Mouse (Mus musculus) ovary, adult 18-20 months (tissue): ENCODE results near the gene Tpp2.
"Not testable (repeated sequence)": the region's sequence is repeated elsewhere in the genome, so short reads cannot be mapped to it uniquely, and the experiment has no call there.

ENCODE experiments used
- DNase-seq: peaks from one replicate; pipeline ENCODE4 v3.0.0; 2022; ENCODE audit warnings: low spot score, mixed read lengths

The Tpp2 gene

GRCm38 (mm10) chr1:44019934-44020333 lies 86.5 kb downstream of the Tpp2 start, which contains the start of gene Mettl21c:
Gene Mettl21c (minus strand): TSS chr1:44020034.
- DNase-seq: no peak

GRCm38 (mm10) chr1:44022656-44023055 lies 89.2 kb downstream of the Tpp2 start:
- DNase-seq: no peak

- DNase-seq: no peak
Observed at GRCm38 (mm10) chr1:44027651-44028050, 94.2 kb downstream of the Tpp2 start.

DNA sequence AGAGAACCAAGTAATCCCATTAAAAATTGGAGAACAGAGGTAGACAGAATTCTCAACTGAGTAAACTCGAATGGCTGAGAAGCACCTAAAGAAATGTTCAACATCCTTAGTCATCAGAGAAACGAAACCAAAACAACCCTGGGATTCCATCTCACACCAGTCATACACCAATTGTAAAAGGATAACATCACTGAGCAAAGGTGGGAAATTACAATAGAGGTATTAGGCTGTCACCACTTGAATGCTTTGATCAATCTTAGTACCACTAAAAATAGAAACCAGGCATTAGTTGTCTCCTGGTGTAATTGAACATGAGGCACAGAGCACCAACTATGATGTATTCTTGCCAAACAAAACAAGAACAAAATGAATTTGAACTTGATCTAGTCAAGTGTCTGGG lies 98.8 kb downstream of the Tpp2 start:
- DNase-seq: no peak

GRCm38 (mm10) chr1:44032948-44033347 lies 99.5 kb downstream of the Tpp2 start:
- no peak for DNase-seq

- DNase-seq: peak; percentile 46
Observed at GRCm38 (mm10) chr1:44041797-44042554, 108.5 kb downstream of the Tpp2 start.

GRCm38 (mm10) chr1:44042555-44042915 lies 109.1 kb downstream of the Tpp2 start:
- peak; percentile 6 for DNase-seq

GRCm38 (mm10) chr1:44045689-44046088 lies 112.2 kb downstream of the Tpp2 start:
- not testable (repeated sequence) for DNase-seq

- no peak for DNase-seq
Observed at GRCm38 (mm10) chr1:44046556-44046955, 113.1 kb downstream of the Tpp2 start.
